Mouse (Mus musculus): ENCODE measurements around the gene Foxo1.

GRCm38 (mm10) chr3:52303301-52303700 lies 35.2 kb downstream of the Foxo1 start:
- TF ChIP-seq CTCF (IDR thresholded peaks at IDR 0.05; ENCODE audit: borderline replicate concordance, insufficient read depth, low read length) (no peak), POLR2A (IDR thresholded peaks at IDR 0.05; ENCODE audit: low read depth, low read length) (no peak)

All from embryonic fibroblast, embryonic 13.5 days (primary cell).